16 mouse cellular contexts compared by ENCODE assay signal in the genomic region with DNA sequence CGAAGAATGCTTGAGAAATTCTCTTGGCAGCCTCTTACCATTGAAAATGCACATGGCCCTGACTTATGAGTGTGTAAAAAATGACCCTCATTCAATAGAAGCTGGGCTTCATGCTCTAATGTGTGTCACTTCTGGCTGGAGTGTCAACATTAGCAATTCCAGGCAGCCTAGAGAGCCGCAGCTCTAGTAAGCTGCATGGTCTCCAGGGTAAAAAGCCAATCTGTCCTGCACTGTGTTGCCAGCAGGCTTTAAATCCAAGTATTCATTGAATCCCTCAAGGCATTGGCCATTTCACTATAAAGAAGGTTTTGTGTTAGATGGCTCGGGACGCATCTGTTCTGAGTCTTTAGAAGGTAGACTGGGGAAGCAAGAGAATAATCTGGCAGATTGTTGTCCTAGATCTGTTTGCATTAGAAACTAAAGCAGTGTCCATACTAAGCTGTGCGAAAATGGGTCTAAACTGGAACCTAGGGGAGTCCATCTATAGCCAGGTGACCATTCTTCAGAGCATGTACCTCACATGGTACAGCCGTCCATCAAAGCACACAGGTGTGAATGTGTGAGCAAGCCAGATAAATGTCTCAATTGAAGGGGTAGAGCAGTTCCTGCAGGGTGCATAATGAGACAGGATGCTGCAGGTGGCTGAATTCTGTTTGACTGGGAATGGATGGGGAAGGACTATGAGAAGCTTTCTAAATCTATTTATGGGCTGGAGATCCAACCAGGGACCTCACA.
DNase-seq lines count a peak whose midpoint lies in the region; ATAC-seq and TF ChIP-seq lines count a peak whose summit lies in the region.
"Had no signal": no experiment of that assay in that cellular context is flagged by ENCODE, and none has a peak within 500 bp of the region (broad histone marks: within the 10 kb centered on the region; RNA-seq: fewer than 3 reads in every experiment).

No protein-coding gene starts in this region.

- peaks cover 72% of the 10 kb centered on the region for H3K27me3 ChIP-seq in heart, embryonic 10.5 days (ENCODE audit: insufficient read depth, poor library complexity, severe bottlenecking)
- no peaks in the 10 kb centered on the region for H3K27me3 ChIP-seq in hindbrain, embryonic 11.5 days (ENCODE audit: control insufficient read depth, insufficient read depth, low read length)
- no peaks in the 10 kb centered on the region; the same call in 1 of the 2 replicates for H3K27me3 ChIP-seq in hindbrain, postnatal 0 days (ENCODE audit: insufficient read depth, low read length)
- H3K27me3 ChIP-seq in neural tube, embryonic 12.5 days (replicated peaks): no peaks in the 10 kb centered on the region
- H3K27me3 ChIP-seq: embryonic facial prominence, embryonic 15.5 days had no signal

- intact Hi-C loops in heart, postnatal 25 days (cut with DNase I): no loop called here

- TF ChIP-seq CTCF in hindbrain, postnatal 0 days (IDR thresholded peaks at IDR 0.05; ENCODE audit: low read depth): no peak

- no peaks in the 10 kb centered on the region for H3K9me3 ChIP-seq in heart, embryonic 10.5 days
- no peaks in the 10 kb centered on the region for H3K9me3 ChIP-seq in hindbrain, embryonic 11.5 days (ENCODE audit: control insufficient read depth, low read length)
- no peaks in the 10 kb centered on the region for H3K9me3 ChIP-seq in hindbrain, postnatal 0 days (ENCODE audit: low read length)
- no peaks in the 10 kb centered on the region for H3K9me3 ChIP-seq in neural tube, embryonic 12.5 days
- H3K9me3 ChIP-seq: embryonic facial prominence, embryonic 15.5 days had no signal

- H3K36me3 ChIP-seq in heart, embryonic 10.5 days: no peaks in the 10 kb centered on the region
- H3K36me3 ChIP-seq in hindbrain, embryonic 11.5 days (ENCODE audit: control insufficient read depth, insufficient read depth, low read length): no peaks in the 10 kb centered on the region
- no peaks in the 10 kb centered on the region for H3K36me3 ChIP-seq in hindbrain, postnatal 0 days (ENCODE audit: insufficient read depth, low read length)
- no peaks in the 10 kb centered on the region for H3K36me3 ChIP-seq in neural tube, embryonic 12.5 days
- H3K36me3 ChIP-seq: embryonic facial prominence, embryonic 15.5 days had no signal

- ATAC-seq in hindbrain, embryonic 11.5 days (ENCODE audit: low FRiP score): peak; percentile 81
- ATAC-seq in hindbrain, postnatal 0 days: peak; percentile 83
- ATAC-seq in neural tube, embryonic 12.5 days (ENCODE audit: low FRiP score, low read depth): peak; percentile 82
- no peak for ATAC-seq in erythroid progenitor cell, adult 5-6 weeks (replicated peaks; ENCODE audit: low FRiP score, poor library complexity, severe bottlenecking)
- ATAC-seq: inflammation-experienced regulatory T-cells, adult 6 months had no signal

- H3K4me3 ChIP-seq in heart, embryonic 10.5 days: no peak overlapping the region
- no peak overlapping the region for H3K4me3 ChIP-seq in hindbrain, embryonic 11.5 days (ENCODE audit: low read depth, low read length)
- no peak overlapping the region for H3K4me3 ChIP-seq in hindbrain, postnatal 0 days (ENCODE audit: low read length)
- H3K4me3 ChIP-seq in neural tube, embryonic 12.5 days: no peak overlapping the region
- H3K4me3 ChIP-seq: embryonic facial prominence, embryonic 15.5 days had no signal

- peak; percentile 16 for DNase-seq in heart, embryonic 10.5 days (ENCODE audit: low spot score)
- no peak for DNase-seq in heart, postnatal 25 days (ENCODE audit: low spot score)
- peak; percentile 27 for DNase-seq in hindbrain, embryonic 11.5 days (ENCODE audit: low spot score)
- DNase-seq in hindbrain, postnatal 0 days (ENCODE audit: low spot score): peak; percentile 74
- DNase-seq in ovary, postnatal 14 days (ENCODE audit: low spot score): no peak
- no peak for DNase-seq in lung, postnatal 14 days
- DNase-seq: adrenal gland, postnatal 25 days; cerebellum, postnatal 25 days; kidney, postnatal 14 days; liver; lung, adult 2 months; thymus, adult 18-20 months had no signal

- no peak overlapping the region for H3K9ac ChIP-seq in hindbrain, embryonic 11.5 days (ENCODE audit: low read depth, low read length)
- H3K9ac ChIP-seq in hindbrain, postnatal 0 days (replicated peaks; ENCODE audit: low read length): no peak overlapping the region
- no peak overlapping the region for H3K9ac ChIP-seq in neural tube, embryonic 12.5 days
- H3K9ac ChIP-seq: embryonic facial prominence, embryonic 15.5 days had no signal

- H3K27ac ChIP-seq in heart, embryonic 10.5 days: no peak overlapping the region
- peak overlapping the region; percentile 51 for H3K27ac ChIP-seq in hindbrain, embryonic 11.5 days (ENCODE audit: low read depth, low read length)
- no peak overlapping the region; the same call in 1 of the 2 replicates for H3K27ac ChIP-seq in hindbrain, postnatal 0 days
- H3K27ac ChIP-seq in neural tube, embryonic 12.5 days: peak overlapping the region; percentile 18; the same call in 1 of the 2 replicates

- WGBS in heart, embryonic 10.5 days: 77% methylated on average over 6 of the region's 6 CpGs
- 65% methylated on average over 6 of the region's 6 CpGs for WGBS in hindbrain, embryonic 11.5 days
- WGBS in hindbrain, postnatal 0 days: 38% methylated on average over 6 of the region's 6 CpGs
- 48% methylated on average over 6 of the region's 6 CpGs for WGBS in neural tube, embryonic 12.5 days

- no peak overlapping the region for H3K4me2 ChIP-seq in hindbrain, embryonic 11.5 days (replicated peaks; ENCODE audit: low read depth, low read length)
- no peak overlapping the region for H3K4me2 ChIP-seq in hindbrain, postnatal 0 days (ENCODE audit: low read depth, low read length)
- H3K4me2 ChIP-seq in neural tube, embryonic 12.5 days (replicated peaks): no peak overlapping the region
- H3K4me2 ChIP-seq: embryonic facial prominence, embryonic 15.5 days had no signal

- H3K4me1 ChIP-seq in heart, embryonic 10.5 days: no peaks in the 10 kb centered on the region
- no peaks in the 10 kb centered on the region for H3K4me1 ChIP-seq in hindbrain, embryonic 11.5 days (replicated peaks; ENCODE audit: control insufficient read depth, insufficient read depth, low read length)
- H3K4me1 ChIP-seq in hindbrain, postnatal 0 days (ENCODE audit: insufficient read depth, low read length): peaks cover 7% of the 10 kb centered on the region; the same call in 1 of the 2 replicates
- H3K4me1 ChIP-seq in neural tube, embryonic 12.5 days: peaks cover 13% of the 10 kb centered on the region

Comparison
In these comparisons a context has a peak if more than half of its experiments do, and no peak if none do; other contexts are left out.
1. DNase-seq: peak in heart, embryonic 10.5 days (single experiment), hindbrain, embryonic 11.5 days (single experiment) and hindbrain, postnatal 0 days (single experiment); none in heart, postnatal 25 days (single experiment), ovary, postnatal 14 days (single experiment) and lung, postnatal 14 days (single experiment).
2. H3K27ac ChIP-seq: peak in hindbrain, embryonic 11.5 days (single experiment) and neural tube, embryonic 12.5 days (single experiment); none in heart, embryonic 10.5 days (single experiment) and hindbrain, postnatal 0 days (single experiment).